Mouse (Mus musculus): ENCODE measurements around the gene Gm37596. TPM values are rescaled to one million over a fixed set of nuclear protein-coding genes. Genes with fewer than 3 reads are reported as not detected.

The Gm37596 gene
- not detected for polyA plus RNA-seq (2017; shearing (Covaris generic))

GRCm38 (mm10) chr3:93692970-93693369, at the start of gene Gm37596:
TSS of gene Gm37596 (minus strand) at chr3:93693070.

GRCm38 (mm10) chr3:93676210-93676609, 16.7 kb downstream of the Gm37596 start, which contains the start of gene Tdpoz1:
TSS of gene Tdpoz1 (minus strand) at chr3:93676310.

GRCm38 (mm10) chr3:93652586-93652985, 40.3 kb downstream of the Gm37596 start, which contains the start of gene Tdpoz2:
TSS of gene Tdpoz2 (minus strand) at chr3:93652686.

Other genes starting within 250 kb of the Gm37596 start
- gene Tchhl1, start 224.3 kb downstream of the Gm37596 start, polyA plus RNA-seq (2017; shearing (Covaris generic)), result not detected
- gene S100a11, start 172.6 kb downstream of the Gm37596 start, polyA plus RNA-seq (2017; shearing (Covaris generic)), result 876 TPM
- 1,518 TPM for gene S100a10, start 138.0 kb downstream of the Gm37596 start, polyA plus RNA-seq (2017; shearing (Covaris generic))
- gene Tdpoz2, start 40.4 kb downstream of the Gm37596 start, polyA plus RNA-seq (2017; shearing (Covaris generic)), result not detected
- gene Tdpoz1, start 16.8 kb downstream of the Gm37596 start, polyA plus RNA-seq (2017; shearing (Covaris generic)), result not detected
- gene Gm5773, start 79.9 kb upstream of the Gm37596 start, polyA plus RNA-seq (2017; shearing (Covaris generic)), result not detected
- gene Tdpoz4, start 103.3 kb upstream of the Gm37596 start, polyA plus RNA-seq (2017; shearing (Covaris generic)), result not detected
- not detected for gene Tdpoz3, start 132.9 kb upstream of the Gm37596 start, polyA plus RNA-seq (2017; shearing (Covaris generic))

Measured in activated CD4-positive, CD25-positive, alpha-beta regulatory T cell, adult 9 weeks (primary cell).